Mouse (Mus musculus): ENCODE data around the gene Efcab6.

GRCm38 (mm10) chr15:83847512-83847911, 217.7 kb downstream of the Efcab6 start:
- TF ChIP-seq MAFK (IDR thresholded peaks at IDR 0.05; ENCODE audit: insufficient read depth, low read depth, low read length): no peak
- TF ChIP-seq HCFC1 (IDR thresholded peaks at IDR 0.05; ENCODE audit: borderline replicate concordance, insufficient read depth, low read length): no peak
- no peak for TF ChIP-seq ZC3H11A (IDR thresholded peaks at IDR 0.05; ENCODE audit: borderline replicate concordance, low read depth, low read length)
- no peak for TF ChIP-seq ZNF384 (IDR thresholded peaks at IDR 0.05; ENCODE audit: low read depth, low read length)

Data from ES-E14 (cell line).